Mouse (Mus musculus) layer of hippocampus, postnatal 36 days (tissue): ENCODE data around the gene Tjp2. TPM values are rescaled to one million over a fixed set of nuclear protein-coding genes. Genes with fewer than 3 reads are reported as not detected.
"Not testable (repeated sequence)": the region's sequence is repeated elsewhere in the genome, so short reads cannot be mapped to it uniquely, and the experiment has no call there.

Experiments used
- DNase-seq, 2 experiments: peaks; one replicate each; pipeline ENCODE4 v3.0.0; 2022
- total RNA-seq, 2 experiments: library from RNA; stranded (reverse); gene quantifications; 2 replicates each; pipeline ENCODE4 v1.2.3; 2021

Gene Tjp2
- 10 to 100 TPM; 18.7 to 19.6 TPM for total RNA-seq

- peak; percentile 9 to 15 for DNase-seq
Measured at GRCm38 (mm10) chr19:24224500-24225304, at the start of gene Tjp2. Gene Tjp2, minus strand, starts transcription at chr19:24225030.

DNA sequence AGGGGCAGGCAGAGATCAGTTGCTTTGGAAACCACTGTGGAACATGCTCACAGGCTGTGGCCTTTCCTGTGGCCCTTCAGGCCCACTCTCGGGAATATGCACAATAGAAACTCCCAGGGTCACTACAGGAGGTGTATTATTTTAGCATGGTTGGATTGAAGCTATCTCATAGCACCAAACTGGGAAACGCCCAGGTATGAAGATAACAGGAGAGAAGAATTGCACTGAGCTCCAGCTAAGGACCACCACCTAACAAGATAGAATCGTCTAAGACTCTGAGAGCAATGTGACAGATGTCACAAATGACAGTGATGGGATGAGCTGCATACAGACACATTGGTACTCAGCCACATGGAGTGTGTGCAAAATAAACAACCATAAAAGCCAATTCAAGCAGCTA lies 49.5 kb upstream of the Tjp2 start:
- no peak for DNase-seq

GRCm38 (mm10) chr19:24271746-24272426 lies 47.1 kb upstream of the Tjp2 start:
- DNase-seq, result peak; percentile 70 to 83

DNA sequence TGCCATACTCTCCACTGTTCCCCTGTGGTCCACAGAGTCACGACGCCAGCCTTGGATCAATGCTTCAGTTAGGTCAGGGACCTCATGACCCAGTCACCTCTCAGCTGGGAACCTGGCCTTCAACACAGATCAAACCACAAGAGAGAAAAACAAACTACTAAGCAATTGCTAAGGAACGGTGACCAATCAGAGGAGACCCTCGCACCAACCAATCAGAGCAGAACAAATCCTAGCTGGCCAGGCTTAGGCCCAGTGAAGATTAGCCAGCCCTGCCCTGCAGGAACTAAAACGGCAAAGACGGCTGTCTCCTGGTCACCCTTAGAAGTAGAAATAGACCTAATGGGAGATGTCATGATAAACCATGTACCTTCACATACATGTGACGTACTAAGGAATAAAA lies 46.5 kb upstream of the Tjp2 start:
- no peak for DNase-seq

DNA sequence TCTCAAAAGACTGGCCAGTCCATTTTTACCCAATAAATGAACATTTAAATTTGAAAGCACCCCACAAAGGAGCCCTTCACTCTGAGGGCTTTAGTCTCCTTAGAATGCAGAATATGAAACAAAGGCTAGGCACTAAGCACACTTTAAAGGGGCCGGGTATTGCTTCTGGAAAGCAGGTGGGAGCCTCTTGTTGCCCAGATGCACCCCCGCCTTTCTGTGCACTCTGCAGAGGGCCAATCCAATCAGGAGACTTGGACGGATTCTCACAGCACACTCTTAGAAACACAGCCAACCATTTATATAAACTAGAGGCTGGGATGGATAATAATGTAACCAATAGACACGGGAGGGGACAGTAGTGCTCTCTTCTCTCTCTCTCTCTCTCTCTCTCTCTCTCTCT lies 43.7 kb upstream of the Tjp2 start:
- DNase-seq, result no peak

DNA sequence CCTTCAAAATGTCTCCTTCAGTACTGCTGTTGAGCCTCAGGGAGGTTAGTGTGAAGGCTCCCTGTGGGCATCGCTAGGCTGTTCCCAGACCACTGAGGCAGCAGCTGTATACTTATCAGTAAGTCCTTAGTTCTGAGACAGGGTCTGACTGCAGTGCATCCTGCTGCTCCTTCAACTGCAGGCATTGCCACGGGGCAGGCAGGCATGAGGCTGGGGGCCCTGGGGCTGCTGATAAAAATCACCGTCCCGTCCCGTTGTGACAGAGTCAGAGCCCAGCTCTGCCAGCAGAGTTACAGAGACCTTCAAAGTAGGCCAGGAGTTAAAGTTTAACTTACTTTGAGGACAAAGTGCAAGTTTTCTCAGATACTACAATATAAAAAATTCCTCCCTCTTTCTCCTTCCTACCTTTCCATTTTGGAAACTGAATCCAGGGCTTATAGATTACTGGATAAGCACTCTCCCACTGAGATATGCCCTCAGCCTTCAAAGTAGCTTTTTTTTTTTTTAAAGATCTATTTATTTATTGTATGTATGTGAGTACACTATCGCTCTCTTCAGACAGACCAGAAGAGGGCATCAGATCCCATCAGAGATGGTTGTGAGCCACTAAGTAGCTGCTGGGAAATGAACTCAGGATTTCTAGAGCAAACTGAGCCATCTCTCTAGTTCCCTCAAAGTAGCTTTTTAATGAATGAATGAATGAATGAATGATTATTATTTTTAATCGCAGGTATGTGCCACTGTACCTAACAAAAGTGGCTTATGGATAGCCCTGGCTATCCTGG lies 41.4 kb upstream of the Tjp2 start:
- DNase-seq, result no peak

GRCm38 (mm10) chr19:24264991-24265390 lies 40.2 kb upstream of the Tjp2 start:
- peak; percentile 62 to 75 for DNase-seq

DNA sequence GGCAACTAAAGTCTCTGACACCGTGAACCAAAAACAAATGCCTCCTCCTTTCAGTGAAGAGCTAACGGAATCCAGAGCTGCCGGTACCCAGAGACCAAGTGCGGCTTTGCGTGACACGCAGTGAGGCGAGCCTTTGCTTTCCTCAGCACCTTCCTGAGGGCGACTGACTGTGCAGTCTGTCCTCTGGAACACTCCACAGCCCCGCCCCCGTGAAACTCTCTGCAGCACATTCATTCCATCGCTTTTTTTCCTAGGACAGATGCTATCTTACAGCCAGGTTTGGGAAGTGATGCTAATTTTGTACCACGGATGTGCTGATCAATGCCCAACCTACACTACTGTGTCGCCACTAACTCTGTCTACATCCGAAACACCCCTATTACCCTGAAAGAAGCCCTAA lies 37.9 kb upstream of the Tjp2 start:
- no peak for DNase-seq

- DNase-seq, result no peak
Measured at GRCm38 (mm10) chr19:24259390-24260351, 34.8 kb upstream of the Tjp2 start.

DNA sequence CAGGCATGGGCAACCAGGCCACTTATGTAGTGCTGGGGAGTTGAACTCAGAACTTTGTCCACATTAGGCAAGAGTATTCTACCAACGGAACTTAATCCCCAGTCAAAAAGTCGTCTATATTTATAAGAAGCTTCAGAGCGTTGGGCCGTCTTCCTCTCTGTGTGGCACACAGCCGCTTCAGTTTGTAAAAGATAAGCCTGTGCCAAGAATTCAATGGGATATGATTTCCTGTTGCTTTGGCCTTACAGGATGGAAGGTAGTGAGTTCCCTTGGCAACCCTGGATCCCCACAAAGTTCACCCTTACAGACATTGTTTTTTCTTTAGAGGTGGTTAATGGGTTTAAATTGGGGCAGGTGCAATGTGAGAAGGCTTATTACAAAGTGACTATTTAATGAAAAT lies 33.5 kb upstream of the Tjp2 start:
- no peak for DNase-seq

DNA sequence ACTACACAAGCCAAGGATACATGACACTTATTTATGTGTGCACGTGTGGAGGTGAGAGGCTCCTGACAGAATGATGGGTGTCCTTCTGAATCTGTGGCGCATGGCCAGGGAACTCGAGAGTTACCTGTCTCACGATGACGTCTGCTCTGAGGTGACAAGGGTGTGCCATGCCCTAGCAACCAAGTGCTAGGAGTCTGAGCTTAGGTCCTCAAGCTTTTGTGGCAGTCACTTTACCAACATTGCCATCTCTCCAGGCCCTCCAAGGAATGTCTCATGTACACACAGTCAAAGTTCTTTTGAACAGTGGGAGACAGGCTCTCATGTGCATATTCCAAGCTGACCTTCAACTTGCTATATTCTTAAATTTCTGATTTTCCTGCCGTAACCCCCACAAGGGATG lies 33.1 kb upstream of the Tjp2 start:
- no peak for DNase-seq

DNA sequence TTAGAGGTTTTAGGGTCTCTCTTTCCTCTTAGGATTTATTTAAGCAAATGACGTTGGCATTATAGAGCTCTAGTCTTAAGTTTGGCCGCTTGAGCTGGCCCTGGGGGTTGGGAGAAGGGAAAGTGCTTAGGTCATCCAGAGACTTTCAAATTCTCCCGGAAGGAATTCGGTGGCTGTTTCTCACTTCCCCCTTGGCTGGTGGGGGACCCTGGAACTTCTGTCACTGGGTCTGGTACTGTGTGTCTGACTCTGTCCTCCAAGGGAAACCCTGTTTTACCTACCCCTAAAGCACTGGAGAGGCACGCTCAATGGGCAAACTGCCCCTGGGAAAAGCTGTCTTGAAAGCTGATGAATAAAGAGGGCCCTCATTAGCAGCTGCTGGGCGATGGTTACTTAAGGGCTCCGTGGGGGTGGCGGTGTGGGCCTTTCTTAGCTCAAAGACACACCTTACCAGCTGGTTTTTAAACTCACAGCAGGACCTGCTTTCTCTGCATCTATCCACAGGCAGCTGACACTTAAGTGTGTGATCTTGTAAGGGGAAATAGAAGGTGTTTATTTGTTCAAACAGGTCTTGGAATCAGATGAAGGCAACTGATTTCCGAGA lies 28.9 kb upstream of the Tjp2 start:
- DNase-seq, result no peak

GRCm38 (mm10) chr19:24251869-24252268 lies 27.0 kb upstream of the Tjp2 start:
- DNase-seq, result no peak

DNA sequence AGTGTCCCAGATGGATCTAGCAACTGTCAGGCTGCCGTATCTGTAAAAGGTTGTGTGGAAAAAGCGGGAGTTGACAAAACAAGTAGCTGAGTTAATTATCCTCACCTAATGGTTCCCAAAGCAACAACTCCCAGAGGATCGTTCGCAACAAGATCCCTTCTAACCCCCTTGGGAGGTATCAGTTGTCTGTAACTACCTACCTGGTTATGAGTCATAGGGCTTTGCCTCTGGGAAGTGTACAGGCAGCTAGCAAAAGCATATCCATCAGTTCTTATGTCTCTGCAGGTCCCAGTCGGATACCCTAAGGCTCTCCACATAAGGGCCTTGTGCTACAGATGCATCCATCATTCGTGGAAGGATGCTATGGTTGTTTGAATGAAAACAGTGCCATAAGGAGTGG lies 18.5 kb upstream of the Tjp2 start:
- DNase-seq, result no peak

- DNase-seq, result no peak
Measured at GRCm38 (mm10) chr19:24241799-24242546, 17.1 kb upstream of the Tjp2 start.

GRCm38 (mm10) chr19:24241271-24241670 lies 16.4 kb upstream of the Tjp2 start:
- DNase-seq, result no peak

DNA sequence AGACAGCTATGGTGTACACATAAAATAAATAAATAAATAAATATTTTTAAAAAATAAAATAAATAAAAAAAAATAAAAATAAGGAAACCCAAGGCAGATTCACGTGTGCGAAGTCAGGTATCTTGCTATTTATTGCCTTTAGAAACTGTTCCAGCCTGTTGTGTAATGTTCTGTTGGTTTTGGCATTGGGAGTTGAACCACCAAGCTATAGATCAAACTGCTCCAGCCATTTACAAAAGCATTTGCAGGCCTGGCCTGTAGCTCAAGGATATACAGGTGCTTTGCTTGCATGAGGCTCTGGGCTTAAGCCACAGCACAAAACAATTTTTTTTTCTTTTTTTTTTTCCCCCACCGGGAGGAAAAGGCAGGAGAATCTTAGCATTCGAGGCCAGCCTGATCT lies 13.2 kb upstream of the Tjp2 start:
- DNase-seq, result no peak

DNA sequence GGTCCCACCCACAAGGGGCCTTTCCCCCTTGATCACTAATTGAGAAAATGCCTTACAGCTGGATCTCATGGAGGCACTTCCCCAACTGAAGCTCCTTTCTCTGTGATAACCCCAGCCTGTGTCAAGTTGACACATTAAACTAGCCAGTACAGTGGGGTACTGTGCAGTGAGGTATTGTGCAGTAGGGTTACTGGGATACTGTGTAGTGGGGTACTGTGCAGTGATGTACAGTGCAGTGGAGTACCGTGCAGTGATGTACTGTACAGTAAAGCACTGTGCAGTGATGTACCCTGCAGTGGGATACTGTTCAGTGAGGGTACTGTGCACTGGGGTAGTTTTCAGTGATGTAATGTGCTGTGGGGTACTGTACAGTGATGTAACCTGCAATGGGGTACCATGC lies 7.5 kb upstream of the Tjp2 start:
- not testable (repeated sequence) for DNase-seq

DNA sequence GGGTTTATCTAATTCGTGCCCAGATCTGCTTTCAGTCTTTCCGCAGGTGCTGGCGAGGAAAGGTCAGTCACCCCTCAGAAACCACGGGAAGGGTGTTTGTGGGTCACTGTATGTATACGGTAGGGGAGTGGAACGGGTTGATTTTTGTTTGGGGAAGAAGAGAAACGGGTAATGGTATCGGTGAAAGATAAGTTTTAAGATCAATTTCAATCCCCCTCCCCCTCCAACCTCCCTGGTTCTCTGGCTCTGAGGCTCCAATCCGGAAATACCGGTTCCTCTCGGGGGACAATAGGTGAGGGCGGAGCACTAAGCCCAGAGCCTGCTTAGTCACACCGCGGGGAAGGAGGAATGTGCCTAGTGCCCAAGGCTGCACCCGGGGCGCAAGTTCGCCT lies 471 bp upstream of the Tjp2 start:
- no peak for DNase-seq

DNA sequence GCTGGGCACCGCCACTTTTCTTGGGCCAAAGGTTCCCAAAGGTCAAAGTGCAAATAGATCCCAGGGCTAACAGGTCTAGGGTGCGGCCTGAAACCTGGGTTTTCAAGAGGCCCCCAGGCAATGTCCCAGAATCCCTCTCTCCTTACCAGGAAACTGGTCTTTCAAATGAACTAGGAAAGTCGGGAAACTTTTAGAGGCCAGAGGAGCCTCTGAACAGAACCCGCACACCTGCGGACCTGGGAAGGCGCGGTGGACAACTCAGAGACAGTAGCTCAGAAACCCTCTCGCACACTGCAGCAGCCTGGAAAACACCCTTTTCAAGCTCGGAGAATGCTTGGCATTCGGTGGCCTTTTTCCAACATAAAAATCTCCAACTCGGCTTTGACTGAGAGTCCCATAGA lies 979 bp downstream of the Tjp2 start:
- DNase-seq, result no peak

DNA sequence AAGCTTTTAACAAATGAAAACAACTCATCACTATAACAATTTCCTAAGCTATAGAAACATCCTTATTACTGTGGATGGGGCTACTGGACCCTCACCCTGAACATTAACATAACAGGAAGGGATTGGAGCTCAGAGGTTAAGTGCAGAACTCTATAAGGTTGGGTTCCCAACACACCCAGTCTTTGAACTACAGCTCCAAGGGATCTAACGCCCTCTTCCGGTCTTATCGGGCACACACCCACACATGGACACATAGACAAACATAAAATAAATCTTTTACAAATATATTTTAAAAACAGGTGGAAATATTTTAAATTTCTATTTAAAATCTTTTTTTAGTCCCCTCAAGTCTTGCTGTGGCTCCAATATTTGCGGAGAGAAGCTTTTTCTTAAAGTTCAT lies 3.4 kb downstream of the Tjp2 start:
- no peak for DNase-seq
